Mouse (Mus musculus) ES-Bruce4 (cell line): ENCODE data around the gene Ppp1r37.

Experiments
- CTCF ChIP-seq: IDR thresholded peaks from one replicate; pipeline ENCODE4 v1.8.1; 2011; ENCODE audit warnings: low read depth, low read length
- EP300 ChIP-seq: IDR thresholded peaks from 2 replicates; pipeline ENCODE4 v1.6.1; 2011; ENCODE audit warnings: low read depth, low read length; ENCODE audit not compliant: insufficient read depth

- TF ChIP-seq CTCF: no peak
- no peak for TF ChIP-seq EP300
These were observed 55.3 kb downstream of the Ppp1r37 start for GRCm38 (mm10) chr7:19507612-19507981.
